Mouse (Mus musculus) cerebellum, adult 2 months (tissue): ENCODE results near the gene Gm49380. TPM values are rescaled to one million over a fixed set of nuclear protein-coding genes. Genes with fewer than 3 reads are reported as not detected.

Experiments used
- DNase-seq, 2 experiments: peaks; one replicate each; pipeline ENCODE4 v3.0.0; 2021
- H3K27ac ChIP-seq: fragments of 200-500 bp; 2 replicates; pipeline ENCODE4 v1.5.1; 2012; ENCODE audit warnings: low read length, control low read depth, inconsistent platforms; ENCODE audit not compliant: insufficient read depth
- H3K27me3 ChIP-seq: fragments of 200-500 bp; 2 replicates; pipeline ENCODE4 v1.6.1; 2012; ENCODE audit warnings: inconsistent platforms, mild to moderate bottlenecking, low read length, moderate library complexity; ENCODE audit not compliant: control insufficient read depth, insufficient read depth
- H3K4me1 ChIP-seq: fragments of 200-500 bp; 2 replicates; pipeline ENCODE4 v1.6.1; 2011; ENCODE audit warnings: low read length; ENCODE audit not compliant: control insufficient read depth, insufficient read depth
- H3K4me3 ChIP-seq: fragments of 200-500 bp; replicated peaks from 2 replicates; pipeline ENCODE3; 2011; ENCODE audit warnings: mild to moderate bottlenecking, low read depth, low read length, control low read depth; ENCODE audit not compliant: insufficient read depth
- CTCF ChIP-seq: fragments of 200-500 bp; IDR thresholded peaks from 2 replicates; pipeline ENCODE4 v1.5.1; 2011; ENCODE audit warnings: low read depth, mild to moderate bottlenecking, control low read depth, low read length, moderate library complexity, borderline replicate concordance; ENCODE audit not compliant: insufficient read depth
- POLR2A ChIP-seq: fragments of 200-500 bp; IDR thresholded peaks from 2 replicates; pipeline ENCODE4 v1.6.1; 2011; ENCODE audit warnings: low read length, control low read depth, borderline replicate concordance; ENCODE audit not compliant: insufficient read depth
- WGBS: fragments of 180-500 bp; shearing (Covaris S2); methylation state at CpG from one replicate; pipeline ENCODE4 v1.1.7; 2018; 5-methylcytosine and 5-hydroxymethylcytosine counted together
- polyA plus RNA-seq: library from polyadenylated mRNA; depleted of rRNA; stranded (reverse); fragments of >200 nt; gene quantifications from 2 replicates; pipeline ENCODE4 v1.2.3, GENCODE M21; 2012

Gene Gm49380
- polyA plus RNA-seq, 1 experiment = 0.75 TPM

DNA sequence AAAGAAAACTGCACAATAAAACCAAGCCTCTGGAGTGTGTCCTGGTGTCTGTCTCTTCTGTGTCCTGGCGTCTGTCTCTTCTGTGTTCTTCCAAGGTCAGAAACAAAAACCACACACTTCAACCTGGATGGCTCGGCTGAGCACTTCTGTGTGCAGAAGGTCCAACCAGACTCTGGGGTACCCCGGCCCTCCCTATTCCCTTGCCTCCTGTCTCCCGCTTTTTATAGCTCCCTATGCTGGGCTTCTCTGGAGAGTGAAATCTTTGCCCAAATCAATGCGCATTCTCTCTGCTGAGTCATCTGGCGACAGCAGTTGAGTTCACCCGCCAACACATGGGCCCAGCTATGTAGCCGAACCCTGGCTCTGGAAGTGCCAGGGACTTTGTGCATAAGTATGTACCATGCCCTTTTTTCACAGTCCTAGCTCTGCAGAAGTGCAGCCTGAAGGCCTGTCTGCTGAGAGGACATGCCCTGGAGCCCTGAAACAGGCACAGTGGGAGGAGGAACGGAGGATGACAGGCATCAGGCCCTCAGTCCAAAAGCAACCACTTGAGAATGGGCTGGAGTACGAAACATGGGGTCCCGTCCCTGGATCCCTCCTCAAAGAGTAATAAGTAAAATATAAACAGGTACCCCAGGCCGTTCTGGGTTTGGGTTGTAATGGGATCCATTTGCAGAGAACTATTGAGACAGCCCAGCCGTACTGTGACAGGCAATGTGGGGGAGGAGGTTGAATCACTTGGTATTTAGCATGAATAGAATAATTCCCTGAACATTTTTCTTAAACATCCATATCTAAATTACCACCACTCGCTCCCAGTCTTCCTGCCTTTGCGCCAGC is 64.5 kb downstream of the Gm49380 start:
- TF ChIP-seq CTCF (no peak), POLR2A (no peak)
- no peak overlapping the region for H3K27ac ChIP-seq
- no peaks in the 10 kb centered on the region for H3K27me3 ChIP-seq
- DNase-seq = no peak
- no peak overlapping the region for H3K4me3 ChIP-seq
- H3K4me1 ChIP-seq = no peaks in the 10 kb centered on the region
- 76% methylated on average over 15 of the region's 15 CpGs for WGBS

DNA sequence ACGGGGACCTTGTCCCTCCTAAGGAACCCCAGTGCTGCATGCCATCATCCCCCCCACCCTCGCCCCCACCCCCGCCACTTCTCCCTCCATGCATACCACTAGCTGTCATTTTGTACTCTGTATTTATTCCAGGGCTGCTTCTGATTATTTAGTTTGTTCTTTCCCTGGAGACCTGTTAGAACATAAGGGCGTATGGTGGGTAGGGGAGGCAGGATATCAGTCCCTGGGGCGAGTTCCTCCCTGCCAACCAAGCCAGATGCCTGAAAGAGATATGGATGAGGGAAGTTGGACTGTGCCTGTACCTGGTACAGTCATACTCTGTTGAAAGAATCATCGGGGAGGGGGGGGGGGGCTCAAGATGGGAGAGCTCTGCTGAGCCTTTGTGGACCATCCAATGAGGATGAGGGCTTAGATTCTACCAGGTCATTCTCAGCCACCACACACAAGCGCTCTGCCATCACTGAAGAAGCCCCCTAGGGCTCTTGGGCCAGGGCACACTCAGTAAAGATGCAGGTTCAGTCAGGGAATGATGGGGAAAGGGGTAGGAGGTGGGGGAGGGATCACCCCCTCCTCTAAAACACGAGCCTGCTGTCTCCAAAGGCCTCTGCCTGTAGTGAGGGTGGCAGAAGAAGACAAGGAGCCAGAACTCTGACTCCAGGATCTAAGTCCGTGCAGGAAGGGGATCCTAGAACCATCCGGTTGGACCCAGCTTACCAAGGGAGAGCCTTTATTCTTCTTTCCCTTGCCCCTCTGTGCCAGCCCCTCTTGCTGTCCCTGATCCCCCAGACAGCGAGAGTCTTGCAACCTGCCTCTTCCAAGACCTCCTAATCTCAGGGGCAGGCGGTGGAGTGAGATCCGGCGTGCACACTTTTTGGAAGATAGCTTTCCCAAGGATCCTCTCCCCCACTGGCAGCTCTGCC is 65.5 kb downstream of the Gm49380 start:
- WGBS = 89% methylated on average over 14 of the region's 14 CpGs
- no peak for TF ChIP-seq CTCF
- no peak for TF ChIP-seq POLR2A
- DNase-seq = no peak
- no peak overlapping the region for H3K27ac ChIP-seq
- no peak overlapping the region for H3K4me3 ChIP-seq
- H3K4me1 ChIP-seq = no peaks in the 10 kb centered on the region
- H3K27me3 ChIP-seq = no peaks in the 10 kb centered on the region

DNA sequence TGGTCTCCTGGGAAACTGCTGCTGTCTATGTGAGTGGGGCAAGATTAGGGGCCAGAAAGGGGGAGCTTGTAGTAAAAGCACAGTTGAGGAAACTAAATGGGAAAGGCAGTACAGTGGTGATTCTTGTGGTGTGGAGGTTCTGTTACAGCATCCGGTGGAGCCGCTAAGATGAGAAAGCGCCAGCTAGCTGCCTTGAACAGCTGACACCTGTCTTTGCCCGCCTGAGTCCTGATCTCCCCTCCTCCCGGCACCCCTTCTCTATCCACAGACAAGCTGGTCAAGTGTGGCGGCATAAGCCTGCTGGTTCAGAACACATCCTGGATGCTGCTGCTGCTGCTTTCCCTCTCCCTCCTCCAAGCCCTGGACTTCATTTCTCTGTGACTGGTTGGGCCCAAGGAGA is 66.2 kb downstream of the Gm49380 start:
- TF ChIP-seq CTCF (no peak), POLR2A (no peak)

DNA sequence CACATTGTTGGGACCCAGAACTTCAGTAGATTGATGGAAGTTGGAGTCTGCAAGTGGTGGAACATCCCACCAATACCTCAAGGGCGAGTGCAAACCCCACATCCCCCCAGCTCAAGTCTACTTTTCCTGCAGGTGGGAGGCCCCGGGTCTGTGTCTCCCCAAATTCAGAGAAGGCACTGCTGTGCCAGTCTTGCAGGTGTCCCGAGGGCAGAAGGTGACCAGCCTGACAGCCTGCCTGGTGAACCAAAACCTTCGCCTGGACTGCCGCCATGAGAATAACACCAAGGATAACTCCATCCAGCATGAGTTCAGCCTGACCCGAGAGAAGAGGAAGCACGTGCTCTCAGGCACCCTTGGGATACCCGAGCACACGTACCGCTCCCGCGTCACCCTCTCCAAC is 66.9 kb downstream of the Gm49380 start:
- 87% methylated on average over 12 of the region's 12 CpGs for WGBS
- no peak for TF ChIP-seq CTCF
- TF ChIP-seq POLR2A = no peak
- Histone ChIP-seq H3K4me1 (no peaks in the 10 kb centered on the region), H3K27me3 (no peaks in the 10 kb centered on the region), H3K4me3 (no peak overlapping the region), H3K27ac (no peak overlapping the region)
- no peak for DNase-seq

More for the DNA sequence above, 66.2 kb downstream of the Gm49380 start:
- 51% methylated on average over 6 of the region's 6 CpGs for WGBS
- no peak for DNase-seq
- H3K27me3 ChIP-seq = no peaks in the 10 kb centered on the region
- H3K27ac ChIP-seq = no peak overlapping the region
- no peak overlapping the region for H3K4me3 ChIP-seq
- H3K4me1 ChIP-seq = no peaks in the 10 kb centered on the region

DNA sequence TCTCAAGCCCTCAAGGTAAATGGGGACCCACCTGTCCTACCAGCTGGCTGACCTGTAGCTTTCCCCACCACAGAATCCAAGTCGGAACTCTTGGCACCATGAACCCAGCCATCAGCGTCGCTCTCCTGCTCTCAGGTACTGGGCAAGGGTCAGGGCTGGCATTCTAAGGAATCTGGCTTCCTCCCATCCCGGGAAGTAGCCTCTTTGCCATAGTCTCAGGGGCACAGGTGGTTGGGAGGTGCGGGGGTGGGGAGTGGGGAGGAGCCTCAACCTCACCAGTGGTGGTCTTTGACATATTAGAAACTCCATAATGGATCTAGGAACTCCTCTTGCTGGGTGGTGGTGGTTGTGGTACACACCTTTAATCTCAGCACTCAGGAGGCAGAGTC is 67.4 kb downstream of the Gm49380 start:
- 88% methylated on average over 5 of the region's 5 CpGs for WGBS
- H3K4me1 ChIP-seq = no peaks in the 10 kb centered on the region
- H3K27me3 ChIP-seq = no peaks in the 10 kb centered on the region
- no peak overlapping the region for H3K4me3 ChIP-seq
- no peak for TF ChIP-seq CTCF
- TF ChIP-seq POLR2A = no peak
- no peak for DNase-seq
- no peak overlapping the region for H3K27ac ChIP-seq

DNA sequence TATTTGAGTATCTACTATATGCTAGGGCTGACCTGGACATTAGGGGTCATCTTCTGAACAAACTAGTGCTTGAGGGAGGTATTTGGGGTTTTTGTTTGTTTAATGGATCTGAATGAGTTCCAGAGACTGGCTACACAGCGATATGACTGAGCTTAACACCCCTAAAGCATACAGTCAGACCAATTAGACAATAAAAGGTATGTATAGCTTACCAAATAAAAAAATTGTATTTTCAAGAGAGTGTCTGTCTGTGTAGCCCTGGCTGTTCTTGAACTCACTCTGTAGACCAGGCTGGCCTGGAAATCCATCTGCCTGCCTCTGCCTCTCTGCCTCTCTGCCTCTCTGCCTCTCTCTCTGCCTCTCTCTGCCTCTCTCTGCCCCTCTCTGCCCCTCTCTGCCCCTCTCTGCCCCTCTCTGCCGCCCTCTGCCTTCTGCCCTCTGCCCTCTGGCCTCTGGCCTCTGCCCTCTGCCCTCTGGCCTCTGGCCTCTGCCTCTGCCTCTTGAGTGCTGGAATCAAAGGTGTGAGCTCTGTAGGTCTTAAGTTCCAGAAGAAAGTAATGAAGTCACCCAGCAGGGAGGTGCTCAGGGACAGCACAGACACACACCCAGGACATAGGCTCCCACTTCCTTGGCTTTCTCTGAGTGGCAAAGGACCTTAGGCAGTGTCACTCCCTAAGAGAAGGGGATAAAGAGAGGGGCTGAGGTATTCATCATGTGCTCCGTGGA is 68.0 kb downstream of the Gm49380 start:
- 82% methylated on average over 3 of the region's 3 CpGs for WGBS
- no peak for DNase-seq
- H3K4me3 ChIP-seq = no peak overlapping the region
- H3K27ac ChIP-seq = no peak overlapping the region
- no peaks in the 10 kb centered on the region for H3K27me3 ChIP-seq
- TF ChIP-seq CTCF (no peak), POLR2A (no peak)
- H3K4me1 ChIP-seq = no peaks in the 10 kb centered on the region

DNA sequence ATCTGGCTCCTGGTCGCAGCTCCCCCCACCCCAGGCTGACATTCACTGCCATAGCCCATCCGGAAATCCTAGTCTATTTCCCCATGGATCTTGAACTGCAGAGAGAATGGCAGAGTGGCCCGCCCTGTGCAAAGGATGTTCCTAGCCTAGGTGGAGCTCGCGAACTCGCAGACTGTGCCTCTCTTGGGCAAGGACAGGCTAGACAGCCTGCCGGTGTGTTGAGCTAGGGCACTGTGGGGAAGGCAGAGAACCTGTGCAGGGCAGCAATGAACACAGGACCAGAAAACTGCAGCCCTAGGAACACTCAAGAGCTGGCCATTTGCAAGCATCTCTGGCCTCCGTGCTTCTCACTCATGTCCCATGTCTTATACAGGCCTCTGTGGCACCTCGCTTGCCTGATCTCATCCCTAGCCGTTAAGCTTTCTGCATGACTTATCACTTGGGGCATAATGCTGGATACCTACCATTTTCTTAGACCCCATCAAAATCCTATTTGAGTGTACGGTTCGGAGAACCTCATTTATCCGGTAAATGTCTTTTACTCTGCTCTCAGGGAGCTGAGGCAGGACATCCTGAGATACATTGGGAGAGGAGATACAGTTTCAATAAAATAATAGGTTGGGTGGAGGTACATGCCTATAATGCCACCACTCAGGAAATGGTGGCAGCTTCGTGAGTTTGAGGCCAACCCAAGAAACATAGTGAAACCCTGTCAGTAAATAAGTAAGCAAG is 68.7 kb downstream of the Gm49380 start:
- whole genome bisulfite sequencing = 64% methylated on average over 14 of the region's 14 CpGs
- H3K4me1 ChIP-seq = no peaks in the 10 kb centered on the region
- H3K27me3 ChIP-seq = no peaks in the 10 kb centered on the region
- DNase-seq = peak; percentile 62
- H3K4me3 ChIP-seq = peak overlapping the region; percentile 87
- H3K27ac ChIP-seq = no peak overlapping the region
- TF ChIP-seq CTCF (0 out of 2 replicates have a peak, but pooled peaks have one; percentile 1), POLR2A (no peak)
